In genomic region chr5:144545653-144546422, GRCm38 (mm10) we compare ENCODE assay signal across 8 mouse cellular contexts. TPM values are rescaled to one million over a fixed set of nuclear protein-coding genes. Genes with fewer than 3 reads are reported as not detected.
DNase-seq lines count a peak whose midpoint lies in the region; ATAC-seq lines count a peak whose summit lies in the region.

Nptx2 (plus strand) TSS chr5:144545902.

- WGBS in intestine, embryonic 16.5 days, result under 1% methylated on average over 99 of the region's 99 CpGs

- peak within 1 kb of the TSS; percentile 49 for H3K4me3 ChIP-seq in intestine, embryonic 16.5 days (ENCODE audit: low read length)

- H3K9me3 ChIP-seq in intestine, embryonic 16.5 days (ENCODE audit: control insufficient read depth, low read length), result no peaks in the 10 kb centered on the region

- H3K27ac ChIP-seq in intestine, embryonic 16.5 days (ENCODE audit: low read length), result no peak within 1 kb of the TSS

- peak within 1 kb of the TSS; percentile 61 for H3K9ac ChIP-seq in intestine, embryonic 16.5 days (ENCODE audit: low read depth, low read length)

- H3K27me3 ChIP-seq in intestine, embryonic 16.5 days (replicated peaks; ENCODE audit: control insufficient read depth, insufficient read depth, low read length), result peaks cover 36% of the 10 kb centered on the region

- peak within 1 kb of the TSS; percentile 83 for H3K4me2 ChIP-seq in intestine, embryonic 16.5 days (ENCODE audit: low read depth, low read length)

- H3K4me1 ChIP-seq in intestine, embryonic 16.5 days (ENCODE audit: control insufficient read depth, insufficient read depth, low read length), result peaks cover 12% of the 10 kb centered on the region; the same call in 1 of the 2 replicates

- ATAC-seq in intestine, embryonic 16.5 days, result peak; percentile 98
- no peak for ATAC-seq in inflammation-experienced regulatory T-cells, adult 6 months

- no peaks in the 10 kb centered on the region for H3K36me3 ChIP-seq in intestine, embryonic 16.5 days (ENCODE audit: control insufficient read depth, insufficient read depth, low read length)

- peak; percentile 89 for DNase-seq in adrenal gland, postnatal 14 days
- peak; percentile 87 for DNase-seq in embryo, embryonic 9.5 days (ENCODE audit: extremely low spot score)
- DNase-seq in gonadal fat pad, adult 2 months (ENCODE audit: low read depth), result no peak
- peak; percentile 44 to 79 for DNase-seq in left cerebral cortex, adult 9 months (ENCODE audit: low spot score in 2 of 2)
- DNase-seq in lung, postnatal 4 days, result peak; percentile 66 to 74
- peak; percentile 90 for DNase-seq in right cerebral cortex, postnatal 25 days

RNA-seq across cellular contexts. Expression of gene Nptx2, which starts in this region (rescaled TPM):
- 0.96 and 1.7 TPM in 2 replicates for total RNA-seq in adrenal gland, postnatal 14 days (2021)
- 11.2 and 22.5 TPM in 2 replicates for polyA plus RNA-seq in gonadal fat pad, adult 2 months (2012; rRNA removed)
- 1.5 and 1.7 TPM in 2 replicates for polyA plus RNA-seq in intestine, embryonic 16.5 days (2015; fragmentation: Nextera tagmentation; extraction: Ambion mirVana)
- polyA plus RNA-seq in inflammation-experienced regulatory T-cells, adult 6 months (2017; shearing (Covaris generic)), result not detected
